Mouse (Mus musculus): ENCODE results near the gene Sorl1.

DNA sequence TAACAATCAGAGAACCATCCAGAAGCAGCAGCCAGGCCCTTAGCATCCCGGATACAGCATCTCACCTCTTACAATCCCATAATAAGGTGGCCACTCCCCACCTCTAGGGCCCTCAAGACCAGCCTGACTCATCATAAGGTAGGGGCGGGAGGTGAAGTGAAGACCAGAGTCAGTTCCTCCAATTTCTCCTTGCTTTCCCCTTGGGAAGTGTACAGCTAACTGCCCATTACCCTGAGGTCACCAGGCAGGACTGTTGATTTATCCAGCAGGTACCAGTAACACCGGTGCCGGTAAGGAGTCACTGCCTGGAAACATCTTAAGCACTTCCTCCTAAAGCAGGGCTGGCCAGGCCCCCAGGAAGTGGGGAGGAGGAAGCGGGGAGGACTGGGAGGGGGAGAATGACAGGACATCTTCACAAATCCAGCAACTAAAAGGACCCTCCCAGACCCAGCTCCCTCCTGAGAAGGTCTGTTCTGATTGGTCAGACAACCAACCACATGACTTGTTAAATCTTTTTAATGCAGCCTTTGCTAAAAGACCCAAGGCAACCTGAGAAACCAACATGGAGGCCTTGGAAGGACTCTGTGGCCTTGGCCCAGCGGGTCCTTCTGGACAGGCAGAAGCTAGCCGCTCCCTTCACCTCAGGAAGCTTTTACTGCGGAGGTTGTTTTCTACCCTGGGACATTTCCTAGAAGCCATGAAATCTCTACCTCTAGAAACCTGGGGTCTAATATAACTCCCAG lies 26.2 kb downstream of the Sorl1 start:
- TF ChIP-seq TAL1 (IDR thresholded peaks at IDR 0.05; ENCODE audit: low read length) (no peak), GATA1 (IDR thresholded peaks at IDR 0.05; ENCODE audit: low read length) (no peak)
